Mouse (Mus musculus) forebrain, embryonic 12.5 days (tissue): ENCODE results near the gene Fgl2. TPM values are rescaled to one million over a fixed set of nuclear protein-coding genes. Genes with fewer than 3 reads are reported as not detected.
"Not testable (repeated sequence)": the region's sequence is repeated elsewhere in the genome, so short reads cannot be mapped to it uniquely, and the experiment has no call there.

ENCODE experiments used
- ATAC-seq: fragments of 200-750 bp; cut with Nextera tagmentation; 2 replicates; pipeline ENCODE4 v1.8.0; 2017; ENCODE audit warnings: moderate TSS enrichment; ENCODE audit not compliant: low FRiP score
- H3K27ac ChIP-seq: fragments of 300-500 bp; sonication (generic); 2 replicates; pipeline ENCODE4 v1.5.1; 2016; ENCODE audit warnings: mild to moderate bottlenecking
- H3K27me3 ChIP-seq: fragments of 300-500 bp; sonication (generic); 2 replicates; pipeline ENCODE4 v1.6.1; 2016; ENCODE audit warnings: mild to moderate bottlenecking
- H3K36me3 ChIP-seq: fragments of 300-500 bp; sonication (generic); replicated peaks from 2 replicates; pipeline ENCODE4 v1.6.1; 2016; ENCODE audit warnings: mild to moderate bottlenecking
- H3K4me1 ChIP-seq: fragments of 300-500 bp; sonication (generic); 2 replicates; pipeline ENCODE4 v1.6.1; 2016
- H3K4me2 ChIP-seq: fragments of 300-500 bp; sonication (generic); 2 replicates; pipeline ENCODE4 v1.6.1; 2016; ENCODE audit warnings: mild to moderate bottlenecking, moderate library complexity
- H3K4me3 ChIP-seq: fragments of 300-500 bp; sonication (generic); replicated peaks from 2 replicates; pipeline ENCODE4 v1.5.1; 2016; ENCODE audit warnings: mild to moderate bottlenecking
- H3K9ac ChIP-seq: fragments of 300-500 bp; sonication (generic); 2 replicates; pipeline ENCODE4 v1.6.1; 2016; ENCODE audit warnings: mild to moderate bottlenecking
- H3K9me3 ChIP-seq: fragments of 300-500 bp; sonication (generic); 2 replicates; pipeline ENCODE4 v1.6.1; 2016
- WGBS: fragments of 180-500 bp; shearing (Covaris S2); methylation state at CpG from one replicate; pipeline ENCODE4 v1.1.7; 2016; 5-methylcytosine and 5-hydroxymethylcytosine counted together
- polyA plus RNA-seq: library from polyadenylated mRNA; unstranded; fragments of >200 nt; fragmentation: Nextera tagmentation; extraction: Ambion mirVana; gene quantifications from 2 replicates; pipeline ENCODE4 v1.2.1, GENCODE M21; 2016

Gene Fgl2
- polyA plus RNA-seq: 0.81 and 1.4 TPM in 2 replicates

GRCm38 (mm10) chr5:21372493-21373179, at the start of gene Fgl2:
Fgl2 (plus strand) TSS chr5:21372642.
- Histone ChIP-seq H3K4me1 (peaks cover 14% of the 10 kb centered on the region), H3K27me3 (no peaks in the 10 kb centered on the region), H3K36me3 (no peaks in the 10 kb centered on the region), H3K9me3 (no peaks in the 10 kb centered on the region), H3K9ac (peak within 1 kb of the TSS; percentile 54), H3K4me3 (peak within 1 kb of the TSS; percentile 50), H3K4me2 (peak within 1 kb of the TSS; percentile 90), H3K27ac (no peak within 1 kb of the TSS)
- 4% methylated on average over 31 of the region's 31 CpGs for WGBS
- peak; percentile 93 for ATAC-seq

- 35% methylated on average over 1 of the region's 1 CpGs for WGBS
- Histone ChIP-seq H3K36me3 (no peaks in the 10 kb centered on the region), H3K9me3 (no peaks in the 10 kb centered on the region), H3K4me1 (peaks cover 9% of the 10 kb centered on the region), H3K9ac (no peak overlapping the region), H3K27me3 (no peaks in the 10 kb centered on the region), H3K4me3 (no peak overlapping the region), H3K4me2 (no peak overlapping the region), H3K27ac (no peak overlapping the region)
- ATAC-seq: no peak; the same call in 1 of the 2 replicates
Measured at GRCm38 (mm10) chr5:21326494-21326893, 45.9 kb upstream of the Fgl2 start.

GRCm38 (mm10) chr5:21328560-21328959, 43.9 kb upstream of the Fgl2 start:
- H3K27me3 ChIP-seq: no peaks in the 10 kb centered on the region
- ATAC-seq: no peak
- no peaks in the 10 kb centered on the region for H3K9me3 ChIP-seq
- no peak overlapping the region for H3K9ac ChIP-seq
- no peaks in the 10 kb centered on the region for H3K36me3 ChIP-seq
- no peak overlapping the region for H3K4me2 ChIP-seq
- WGBS: 96% methylated on average over 1 of the region's 1 CpGs
- no peak overlapping the region for H3K27ac ChIP-seq
- H3K4me1 ChIP-seq: peaks cover 9% of the 10 kb centered on the region
- no peak overlapping the region for H3K4me3 ChIP-seq

- Histone ChIP-seq H3K36me3 (no peaks in the 10 kb centered on the region), H3K9ac (no peak overlapping the region), H3K4me3 (no peak overlapping the region), H3K9me3 (no peaks in the 10 kb centered on the region), H3K27me3 (no peaks in the 10 kb centered on the region), H3K4me1 (peaks cover 9% of the 10 kb centered on the region), H3K4me2 (no peak overlapping the region), H3K27ac (no peak overlapping the region)
- WGBS: 47% methylated on average over 11 of the region's 11 CpGs
- no peak for ATAC-seq
Measured at GRCm38 (mm10) chr5:21329672-21330665, 42.5 kb upstream of the Fgl2 start.

GRCm38 (mm10) chr5:21331656-21332055, 40.8 kb upstream of the Fgl2 start:
- 85% methylated on average over 5 of the region's 5 CpGs for WGBS

GRCm38 (mm10) chr5:21332119-21332518, 40.3 kb upstream of the Fgl2 start:
- Histone ChIP-seq H3K9me3 (no peaks in the 10 kb centered on the region), H3K27me3 (no peaks in the 10 kb centered on the region), H3K36me3 (no peaks in the 10 kb centered on the region), H3K27ac (no peak overlapping the region), H3K9ac (no peak overlapping the region), H3K4me2 (no peak overlapping the region), H3K4me3 (no peak overlapping the region), H3K4me1 (peaks cover 9% of the 10 kb centered on the region)
- ATAC-seq: no peak
- WGBS: 85% methylated on average over 1 of the region's 1 CpGs

More at GRCm38 (mm10) chr5:21331656-21332055, 40.8 kb upstream of the Fgl2 start:
- Histone ChIP-seq H3K4me3 (no peak overlapping the region), H3K4me1 (peaks cover 9% of the 10 kb centered on the region), H3K9me3 (no peaks in the 10 kb centered on the region), H3K4me2 (no peak overlapping the region), H3K36me3 (no peaks in the 10 kb centered on the region), H3K9ac (no peak overlapping the region), H3K27me3 (no peaks in the 10 kb centered on the region), H3K27ac (no peak overlapping the region)
- no peak for ATAC-seq

- not testable (repeated sequence) for ATAC-seq, H3K27ac ChIP-seq, H3K9me3 ChIP-seq
Measured at GRCm38 (mm10) chr5:21342265-21342664, 30.2 kb upstream of the Fgl2 start.

GRCm38 (mm10) chr5:21348366-21348765, 24.1 kb upstream of the Fgl2 start:
- Histone ChIP-seq H3K9me3 (no peaks in the 10 kb centered on the region), H3K9ac (no peak overlapping the region), H3K4me1 (no peaks in the 10 kb centered on the region), H3K4me2 (no peak overlapping the region), H3K36me3 (no peaks in the 10 kb centered on the region), H3K27ac (no peak overlapping the region), H3K27me3 (no peaks in the 10 kb centered on the region), H3K4me3 (no peak overlapping the region)
- 92% methylated on average over 7 of the region's 7 CpGs for WGBS
- no peak for ATAC-seq

More at GRCm38 (mm10) chr5:21342265-21342664, 30.2 kb upstream of the Fgl2 start:
- H3K36me3 ChIP-seq, H3K9ac ChIP-seq, H3K27me3 ChIP-seq, H3K4me3 ChIP-seq, H3K4me1 ChIP-seq, H3K4me2 ChIP-seq: not testable (repeated sequence)

GRCm38 (mm10) chr5:21351678-21352077, 20.8 kb upstream of the Fgl2 start:
- Histone ChIP-seq H3K9me3 (no peaks in the 10 kb centered on the region), H3K9ac (no peak overlapping the region), H3K4me1 (peaks cover 10% of the 10 kb centered on the region), H3K4me3 (no peak overlapping the region), H3K27me3 (no peaks in the 10 kb centered on the region), H3K36me3 (no peaks in the 10 kb centered on the region), H3K27ac (no peak overlapping the region), H3K4me2 (no peak overlapping the region)
- ATAC-seq: no peak

GRCm38 (mm10) chr5:21358648-21359047, 13.8 kb upstream of the Fgl2 start:
- Histone ChIP-seq H3K4me3 (no peak overlapping the region), H3K4me1 (peaks cover 10% of the 10 kb centered on the region), H3K27me3 (no peaks in the 10 kb centered on the region), H3K36me3 (no peaks in the 10 kb centered on the region), H3K9me3 (0 out of 2 replicates have a peak, but pooled peaks cover 4% of the 10 kb centered on the region), H3K4me2 (no peak overlapping the region), H3K27ac (no peak overlapping the region), H3K9ac (no peak overlapping the region)
- no peak for ATAC-seq
- 85% methylated on average over 3 of the region's 3 CpGs for WGBS

- 85% methylated on average over 3 of the region's 3 CpGs for WGBS
Measured at GRCm38 (mm10) chr5:21363343-21363742, 9.1 kb upstream of the Fgl2 start.

GRCm38 (mm10) chr5:21366338-21367053, 5.9 kb upstream of the Fgl2 start:
- Histone ChIP-seq H3K27ac (no peak overlapping the region), H3K9me3 (0 out of 2 replicates have a peak, but pooled peaks cover 4% of the 10 kb centered on the region), H3K4me3 (no peak overlapping the region), H3K9ac (no peak overlapping the region), H3K36me3 (no peaks in the 10 kb centered on the region), H3K4me2 (no peak overlapping the region), H3K27me3 (no peaks in the 10 kb centered on the region), H3K4me1 (peaks cover 8% of the 10 kb centered on the region; the same call in 1 of the 2 replicates)
- no peak for ATAC-seq
- WGBS: 54% methylated on average over 4 of the region's 4 CpGs

More at GRCm38 (mm10) chr5:21363343-21363742, 9.1 kb upstream of the Fgl2 start:
- H3K4me1 ChIP-seq: peaks cover 8% of the 10 kb centered on the region; the same call in 1 of the 2 replicates
- no peak overlapping the region for H3K9ac ChIP-seq
- 0 out of 2 replicates have a peak, but pooled peaks cover 4% of the 10 kb centered on the region for H3K9me3 ChIP-seq
- H3K36me3 ChIP-seq: no peaks in the 10 kb centered on the region
- no peaks in the 10 kb centered on the region for H3K27me3 ChIP-seq
- H3K4me3 ChIP-seq: no peak overlapping the region
- H3K4me2 ChIP-seq: no peak overlapping the region
- H3K27ac ChIP-seq: no peak overlapping the region
- ATAC-seq: no peak
